Mouse (Mus musculus) adrenal gland, adult 8-10 months (tissue): Measurements from ENCODE around the gene Atp10b. TPM values are rescaled to one million over a fixed set of nuclear protein-coding genes. Genes with fewer than 3 reads are reported as not detected.
A peak's percentile ranks its signal among the peaks of the same experiment; 100 is the strongest.

Source experiments
- DNase-seq: peaks from one replicate; pipeline ENCODE4 v3.0.0; 2022
- total RNA-seq, 4 experiments: library from RNA; stranded (reverse); gene quantifications; 2 replicates each; pipeline ENCODE4 v1.2.4; 2022

Atp10b gene
- total RNA-seq, 4 experiments from 2014 or later = 0.03 to 0.10 (median 0.06) TPM

DNA sequence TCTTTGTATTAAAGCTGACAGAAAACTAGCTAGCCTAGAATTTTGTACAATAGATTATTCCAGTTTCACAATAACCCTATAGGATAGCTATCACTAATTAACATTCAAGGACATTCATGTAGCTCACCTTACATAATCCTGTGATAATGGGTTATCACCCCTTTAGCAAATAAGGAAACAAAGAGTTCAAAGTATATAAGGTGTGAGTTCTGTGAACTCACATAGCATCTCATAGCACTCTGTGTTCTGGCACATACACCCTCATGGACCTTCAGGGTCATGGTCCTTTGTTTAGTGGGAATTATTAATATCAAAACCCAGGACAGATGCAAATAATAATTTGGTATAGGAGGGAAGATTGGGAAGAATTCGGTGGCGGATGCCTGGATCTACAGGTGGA, 50.4 kb downstream of the Atp10b start:
- DNase-seq = no peak

DNA sequence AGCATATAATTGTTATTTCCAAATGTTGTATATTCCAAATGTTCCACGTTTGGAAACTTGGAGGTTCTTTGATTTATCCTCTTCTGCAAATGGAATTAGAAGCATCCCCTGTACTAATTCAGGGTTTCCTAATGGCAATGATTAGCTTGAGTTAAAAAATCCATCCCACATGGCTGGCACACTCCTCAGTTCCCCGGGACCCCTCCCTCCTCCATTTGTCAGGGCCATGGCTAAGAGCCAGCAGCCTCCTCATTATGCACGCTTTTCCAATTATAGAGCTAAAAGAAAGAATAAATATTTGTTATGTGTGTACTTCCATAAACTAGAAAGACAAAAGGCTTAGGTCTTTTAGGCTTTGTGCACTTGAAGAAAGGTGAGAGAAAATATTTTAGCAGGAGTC, 53.9 kb downstream of the Atp10b start:
- DNase-seq = peak; percentile 7

DNA sequence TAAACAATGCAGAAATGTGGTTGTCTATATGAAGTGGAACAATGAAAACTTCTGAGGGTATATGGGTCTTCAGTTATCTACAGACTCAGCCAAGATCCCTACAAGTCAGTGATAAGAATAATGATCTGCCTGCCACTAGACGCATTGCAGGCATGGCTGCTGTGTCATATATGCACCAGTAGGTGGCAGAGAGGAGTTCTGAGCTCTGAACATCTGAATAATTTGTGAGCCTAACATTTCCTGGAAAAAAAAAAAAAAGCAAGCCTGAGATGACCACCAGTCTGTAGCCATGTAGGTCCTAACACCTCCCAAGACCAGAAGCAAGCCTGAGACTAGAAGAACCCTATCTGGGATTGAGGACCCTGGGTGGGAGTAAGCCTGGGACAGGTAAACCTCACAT, 63.5 kb downstream of the Atp10b start:
- DNase-seq = no peak

DNA sequence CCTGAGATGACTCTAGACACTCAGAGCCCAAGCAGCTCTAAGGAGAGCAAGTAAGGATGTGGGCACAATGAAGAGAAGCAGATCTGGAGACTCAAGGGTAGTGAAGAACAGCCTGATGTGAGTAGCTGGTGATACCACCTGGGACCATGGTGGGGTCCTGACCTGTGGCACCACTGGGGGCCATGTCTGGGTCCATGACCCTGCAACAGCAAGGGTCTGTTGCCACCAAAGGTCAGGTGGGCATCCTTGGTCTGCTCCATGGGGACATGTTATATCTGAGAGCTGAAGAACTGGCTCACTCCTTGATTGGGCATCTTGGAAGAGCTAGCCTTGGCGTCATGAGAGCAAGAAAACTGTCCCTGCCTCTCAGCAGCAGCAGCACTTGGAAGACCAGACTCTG, 64.1 kb downstream of the Atp10b start:
- no peak for DNase-seq

DNA sequence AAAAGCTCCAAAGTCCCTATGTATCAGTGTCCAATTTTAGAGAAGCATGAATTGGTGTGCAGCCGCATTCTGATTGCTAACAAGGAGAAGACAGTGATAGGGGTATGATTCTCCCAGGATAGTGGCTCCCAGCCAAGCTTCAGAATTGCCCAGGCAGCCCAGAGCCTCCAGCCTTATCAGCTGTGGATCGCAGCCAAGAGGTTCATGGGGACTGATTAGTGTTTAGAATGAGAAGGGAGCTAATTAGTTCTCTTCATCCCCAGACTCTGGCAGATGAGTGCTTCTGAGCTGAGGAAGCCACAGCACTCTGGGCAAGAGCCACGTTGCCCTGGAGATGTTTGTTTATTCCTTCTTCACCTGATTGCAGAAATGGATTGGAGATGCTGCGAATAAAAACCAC, 67.3 kb downstream of the Atp10b start:
- peak; percentile 40 for DNase-seq

DNA sequence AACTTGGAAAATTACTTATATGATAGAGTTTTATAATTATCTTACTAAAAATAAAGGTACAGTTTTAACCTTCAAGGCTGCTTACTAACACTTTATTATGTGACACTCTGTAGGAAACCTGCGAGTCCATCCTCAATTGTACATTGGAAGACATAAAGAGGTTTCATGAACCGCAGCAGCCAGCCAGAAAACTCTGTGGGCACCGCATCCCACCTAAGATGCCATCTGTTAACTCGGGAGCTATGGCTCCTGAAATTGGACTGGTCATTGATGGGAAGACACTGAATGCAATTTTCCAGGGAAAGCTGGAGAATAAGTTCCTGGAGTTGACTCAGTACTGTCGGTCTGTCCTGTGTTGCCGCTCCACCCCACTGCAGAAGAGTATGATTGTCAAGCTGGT, 80.6 kb downstream of the Atp10b start:
- DNase-seq = no peak

DNA sequence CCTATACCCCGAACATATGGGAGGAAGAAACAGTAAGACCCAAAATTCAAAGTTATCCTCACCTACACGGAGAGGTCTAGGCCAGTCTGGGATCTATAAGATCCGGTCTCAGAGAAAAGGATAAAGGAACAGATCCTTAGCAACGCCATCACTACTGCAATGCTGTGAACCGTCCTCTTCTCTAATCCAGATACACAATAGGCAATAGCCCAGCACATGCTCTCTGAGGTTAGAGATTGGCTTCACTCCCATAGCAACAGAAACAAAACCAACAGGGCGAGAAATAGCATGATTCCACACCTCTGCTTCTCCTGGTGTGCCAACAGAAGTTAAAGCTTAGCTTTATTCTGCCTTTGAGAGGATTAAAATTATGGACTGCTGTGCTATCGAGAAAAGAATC, 82.4 kb downstream of the Atp10b start:
- no peak for DNase-seq

DNA sequence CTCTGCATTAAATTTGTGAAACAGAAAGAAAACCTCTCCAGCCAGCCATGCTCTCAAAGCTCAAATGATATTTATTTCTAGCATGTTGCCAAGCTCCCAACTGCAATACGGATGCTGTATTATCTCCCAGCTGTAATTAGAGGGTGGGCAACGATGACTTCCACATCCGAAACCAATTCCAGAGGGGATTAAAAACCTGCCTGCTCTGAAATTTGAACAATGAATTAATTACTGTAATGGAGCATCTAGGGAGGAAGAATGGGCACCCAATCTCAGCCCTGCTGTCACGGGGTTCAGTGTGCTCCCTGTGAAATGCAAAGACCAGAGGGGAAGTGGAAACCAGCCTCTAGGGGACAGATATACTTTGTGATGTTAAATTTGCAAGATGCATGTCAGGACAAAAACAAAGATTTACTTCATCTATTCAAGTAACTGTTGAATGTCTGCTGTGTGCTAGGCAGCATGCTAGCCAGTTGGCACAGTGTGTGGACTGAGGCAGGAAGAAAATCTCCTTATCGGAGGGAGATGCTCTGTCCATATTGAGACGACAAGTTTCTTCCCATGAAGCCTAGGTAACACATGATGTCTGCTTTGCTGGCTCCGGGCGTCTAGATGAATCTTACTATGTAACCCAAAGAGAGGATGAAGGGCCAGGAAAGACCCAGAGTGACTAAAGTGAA, 86.8 kb downstream of the Atp10b start:
- no peak for DNase-seq

DNA sequence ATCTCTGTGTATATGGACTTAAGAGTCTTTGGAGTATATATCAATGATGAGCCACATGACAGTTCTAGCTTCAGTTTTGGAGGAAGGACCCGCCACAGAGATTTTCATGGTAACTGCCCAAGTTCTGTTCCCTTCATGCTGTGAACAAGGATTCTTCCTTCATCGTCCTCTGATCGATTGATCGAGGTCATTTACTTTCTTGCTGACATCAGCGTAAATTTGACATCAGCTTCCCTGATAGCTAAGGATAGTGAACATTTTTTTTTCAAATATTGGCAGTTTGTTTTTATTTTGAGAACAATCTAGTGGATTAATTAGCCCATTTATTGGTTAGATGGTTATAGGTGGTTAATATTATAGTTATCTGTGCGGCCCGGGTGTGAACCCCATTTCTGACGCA, 90.1 kb downstream of the Atp10b start:
- DNase-seq = no peak

DNA sequence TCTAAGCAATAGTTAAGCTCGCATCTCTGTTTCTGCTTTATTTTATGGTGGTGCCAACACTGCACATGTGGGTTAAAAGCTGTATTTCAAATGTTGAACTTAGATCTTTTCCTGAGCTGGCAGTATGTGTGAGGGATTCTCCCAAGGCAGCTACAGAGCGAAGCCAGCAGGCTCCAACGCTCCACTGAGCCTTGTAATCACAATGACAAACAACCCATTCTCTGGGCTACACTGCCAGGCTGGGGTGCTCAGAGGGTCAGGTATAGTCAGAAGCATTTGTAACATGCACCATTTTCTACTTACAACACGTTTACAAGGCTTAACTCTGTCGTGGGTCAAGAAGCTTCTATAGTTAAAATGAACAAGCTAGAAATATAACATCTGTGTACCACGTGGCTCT, 103.4 kb downstream of the Atp10b start:
- DNase-seq = no peak

DNA sequence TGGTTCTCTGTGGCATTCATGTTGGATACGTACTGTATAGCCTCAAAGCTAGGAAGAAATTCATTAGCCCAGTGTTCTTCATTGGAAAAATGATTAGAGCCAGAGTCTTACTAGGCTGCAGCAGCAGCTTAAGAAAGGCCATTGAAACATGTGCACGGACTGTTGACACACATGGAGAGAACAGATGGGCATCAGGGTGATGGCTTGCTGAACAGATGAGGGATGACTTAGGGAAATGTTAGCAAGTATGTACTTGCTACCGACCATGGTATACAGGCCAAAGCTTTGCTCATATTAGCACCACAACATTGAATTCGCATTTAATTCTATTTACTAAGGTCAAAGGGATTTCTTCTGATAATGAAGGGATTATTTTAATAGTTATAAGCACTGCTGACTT, 105.6 kb downstream of the Atp10b start:
- no peak for DNase-seq

DNA sequence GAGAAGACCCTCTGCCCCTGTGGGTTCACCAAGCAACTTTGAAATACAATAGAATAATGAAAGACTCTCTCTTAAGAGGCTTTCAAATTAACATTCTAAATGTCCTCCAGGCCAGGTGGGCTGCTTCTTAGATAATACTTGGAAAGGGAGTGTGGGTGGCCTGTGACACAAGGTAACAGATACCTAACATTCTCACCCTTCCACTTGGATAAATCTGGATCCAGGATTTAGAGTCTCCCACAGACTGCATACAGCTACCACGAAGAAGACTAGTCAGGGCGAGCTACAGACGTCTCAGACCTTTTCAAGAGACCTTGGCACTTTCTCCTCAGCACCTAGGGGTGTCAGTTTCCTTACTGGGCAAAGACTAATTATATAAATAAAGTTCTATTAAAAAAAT, 107.6 kb downstream of the Atp10b start:
- no peak for DNase-seq

DNA sequence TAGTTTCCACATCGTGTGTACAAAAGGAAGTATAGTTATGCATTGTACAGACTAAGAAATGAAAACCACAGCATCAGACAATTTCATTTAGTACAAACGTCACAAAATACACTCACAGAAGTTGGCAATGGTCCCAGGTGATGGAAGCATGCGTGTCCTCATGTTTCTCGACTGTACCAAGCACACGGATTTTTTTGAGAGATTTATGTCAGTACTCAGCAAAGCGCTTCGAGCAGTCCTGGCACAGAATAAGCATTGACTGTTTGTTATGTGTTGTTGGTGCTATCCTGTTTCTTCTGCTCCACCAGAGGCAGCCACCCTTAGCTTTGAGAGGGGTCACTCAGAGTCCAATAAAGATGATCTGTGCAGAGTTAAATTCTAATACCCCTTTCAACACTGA, 108.1 kb downstream of the Atp10b start:
- no peak for DNase-seq

DNA sequence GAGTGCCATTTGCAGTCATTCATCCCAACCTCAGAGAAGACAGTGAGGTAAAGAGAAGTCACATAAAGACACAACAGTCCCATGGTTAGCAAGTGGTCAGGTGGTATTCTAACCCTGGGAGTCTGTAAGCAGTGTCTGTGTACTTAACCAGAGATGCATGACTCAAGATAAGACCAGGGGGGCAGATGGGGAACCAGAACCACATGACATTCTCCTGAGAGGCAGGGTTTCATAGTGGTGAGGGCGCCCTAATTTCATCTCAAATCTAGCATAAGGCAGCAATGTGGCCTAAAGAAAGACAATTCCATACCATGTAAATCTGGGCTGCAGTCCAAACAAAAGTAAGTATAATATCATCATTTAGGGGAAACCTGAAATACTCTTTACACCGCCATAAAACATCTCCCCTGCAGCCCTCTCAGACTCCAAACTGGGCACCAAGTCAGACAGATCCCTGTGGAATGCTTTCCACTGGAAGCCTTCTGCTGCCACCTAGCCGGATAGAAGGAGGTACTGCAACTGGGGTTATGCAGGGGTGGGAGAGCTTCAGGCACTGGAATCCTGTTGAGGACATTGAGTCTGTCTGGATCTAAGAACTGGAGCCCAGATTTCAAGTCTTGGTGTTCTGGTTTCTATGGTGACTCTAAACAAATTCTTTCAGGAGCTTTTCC, 114.0 kb downstream of the Atp10b start:
- DNase-seq = peak; percentile 25

DNA sequence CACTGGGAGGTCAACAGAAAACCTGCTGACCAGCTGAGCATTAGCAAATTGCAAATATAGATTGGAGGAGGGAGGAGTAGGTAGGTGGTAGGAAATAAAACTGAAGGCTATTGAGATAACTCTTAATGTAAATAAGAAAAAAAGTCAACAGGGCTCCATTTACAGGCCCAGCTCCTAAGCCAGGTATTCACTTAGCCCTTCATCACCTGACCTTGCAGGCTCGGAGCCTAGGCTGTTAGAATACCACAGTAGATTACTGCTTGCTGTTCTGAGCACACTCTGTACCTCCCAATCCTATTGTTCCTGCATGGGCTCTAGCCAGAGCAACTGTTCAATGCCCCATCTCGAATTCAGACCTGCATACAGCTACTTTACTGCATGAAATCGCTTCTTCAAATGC, 117.8 kb downstream of the Atp10b start:
- DNase-seq = no peak

DNA sequence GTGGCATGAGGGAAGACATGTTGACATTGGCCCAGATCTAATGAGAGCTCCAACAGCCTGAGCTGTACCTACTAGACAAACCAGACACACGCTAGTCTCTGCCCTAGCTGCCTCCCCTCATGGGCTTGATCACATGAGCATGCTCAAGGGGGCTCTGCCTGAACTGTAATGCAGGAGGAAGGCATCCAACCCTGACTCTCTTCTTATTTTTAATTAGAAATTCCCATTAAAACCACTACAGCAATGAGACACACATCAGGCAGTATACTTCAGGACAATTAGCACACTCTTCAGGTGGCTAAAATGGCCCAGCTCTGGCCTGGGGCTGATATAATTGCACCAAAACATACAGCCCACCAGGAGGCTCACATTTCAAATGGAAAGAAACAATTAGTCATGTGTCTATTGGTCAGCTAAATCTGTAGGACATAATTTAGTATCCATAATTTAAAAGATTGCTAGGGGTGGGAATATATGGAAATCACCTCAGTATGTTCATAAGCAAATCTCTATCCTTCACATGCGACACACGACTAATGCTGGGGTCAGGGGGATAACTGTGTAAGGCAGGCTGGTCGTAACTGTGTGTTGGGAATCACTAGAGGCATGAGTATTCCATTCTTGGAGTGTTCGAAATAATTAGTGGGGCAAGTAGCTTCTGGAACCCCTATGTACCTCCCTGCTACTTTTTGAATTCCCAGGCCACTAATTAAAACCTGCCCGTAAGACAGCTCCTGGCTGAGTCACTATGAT, 120.0 kb downstream of the Atp10b start:
- no peak for DNase-seq

DNA sequence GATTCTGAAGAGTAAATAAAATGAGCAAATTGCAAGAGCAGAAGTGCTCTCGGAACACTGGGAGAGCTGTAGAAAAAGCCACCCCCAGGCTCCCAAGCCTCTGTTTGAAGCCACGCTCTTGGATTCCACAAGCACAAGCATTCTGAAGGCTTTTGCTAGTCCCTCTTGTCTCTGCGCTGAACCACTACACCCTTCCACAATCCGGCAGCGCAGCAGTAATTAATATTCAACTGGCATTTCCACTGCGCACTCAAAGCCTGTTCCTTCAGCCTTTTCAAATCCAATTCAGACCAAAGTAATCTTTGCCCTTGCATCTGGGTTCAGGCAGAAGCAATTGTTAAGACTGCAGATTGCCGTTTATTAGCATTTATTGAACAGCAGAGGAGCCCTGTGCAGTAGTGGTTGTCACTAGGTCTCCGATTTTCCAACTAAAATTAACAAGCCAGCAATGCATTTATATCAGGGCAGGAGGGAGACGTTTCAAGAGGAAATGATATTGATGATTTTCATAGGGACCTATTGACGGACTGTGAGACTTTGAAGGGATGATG, 120.7 kb downstream of the Atp10b start:
- no peak for DNase-seq

DNA sequence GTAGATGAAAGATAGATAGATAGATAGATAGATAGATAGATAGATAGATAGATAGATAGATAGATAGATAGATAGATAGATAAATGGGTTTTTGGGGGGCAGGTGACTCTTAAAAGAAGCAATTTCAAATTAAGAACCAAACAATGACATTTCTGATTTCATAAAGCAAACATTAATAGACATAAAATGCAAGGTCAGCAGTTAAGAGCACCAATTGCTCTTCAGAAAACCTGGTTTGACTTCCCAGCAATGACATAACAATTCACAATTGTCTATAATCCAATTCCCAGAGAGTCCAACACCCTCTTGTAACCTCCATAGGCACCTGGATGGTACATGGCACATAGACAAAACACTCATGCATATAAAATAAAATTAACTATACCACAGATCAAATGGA, 124.2 kb downstream of the Atp10b start:
- no peak for DNase-seq

DNA sequence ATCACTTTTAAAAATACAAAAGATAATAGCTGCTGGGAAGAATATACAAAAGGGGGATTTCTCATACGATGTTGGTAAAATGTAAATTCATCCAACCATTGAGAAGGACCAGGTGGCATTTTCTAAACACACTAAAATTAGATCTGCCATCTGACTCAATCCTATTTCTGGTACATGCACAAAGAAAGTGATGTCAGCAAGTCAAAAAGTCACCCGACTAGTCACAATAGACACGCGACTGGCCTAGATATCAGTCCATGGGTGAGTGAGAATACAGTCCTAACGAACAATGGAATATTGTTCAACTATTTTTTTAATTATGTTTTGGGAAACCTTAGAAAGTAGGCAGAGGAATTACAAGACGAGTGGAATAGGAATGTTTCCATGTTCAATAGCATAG, 147.9 kb downstream of the Atp10b start:
- no peak for DNase-seq

DNA sequence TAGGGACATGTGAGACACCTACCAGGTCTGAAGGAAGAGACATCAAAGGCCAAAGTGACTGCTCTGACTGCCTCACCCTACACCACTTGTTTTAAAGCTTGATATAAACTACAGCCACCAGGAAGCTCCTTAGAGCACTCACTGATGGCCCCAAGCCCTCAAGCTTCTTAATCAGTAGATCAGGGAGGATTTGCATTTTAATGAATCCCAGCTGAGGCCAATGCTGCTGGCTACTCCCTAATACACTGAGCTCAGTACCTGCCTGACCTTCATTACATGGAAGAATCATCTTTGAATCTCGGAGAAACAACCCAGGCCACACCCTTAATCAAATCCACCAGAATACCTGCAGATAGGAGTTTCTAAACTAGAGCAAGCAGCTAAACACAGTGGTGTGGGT, 161.3 kb downstream of the Atp10b start:
- no peak for DNase-seq
